Mouse (Mus musculus): ENCODE measurements around the gene Wiz.

DNA sequence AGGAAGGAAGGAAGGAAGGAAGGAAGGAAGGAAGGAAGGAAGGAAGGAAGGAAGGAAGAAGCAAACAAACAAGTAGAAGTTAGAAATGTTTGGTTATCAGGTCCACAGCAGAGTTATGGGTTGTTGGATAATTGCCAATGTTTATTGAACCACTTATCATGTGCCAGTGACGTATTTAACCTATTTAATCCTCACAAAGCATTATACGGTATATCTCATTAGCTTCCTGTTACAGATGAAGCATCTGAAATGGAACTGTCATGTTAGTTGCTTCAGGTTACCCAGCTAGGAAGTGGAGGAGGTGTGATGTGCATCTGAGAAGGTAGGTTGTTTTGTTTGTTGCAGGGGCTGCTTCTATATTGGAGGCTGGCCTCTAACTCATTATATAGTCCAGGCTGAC, 30.8 kb upstream of the Wiz start:
- TF ChIP-seq CTCF (IDR thresholded peaks at IDR 0.05; ENCODE audit: low read depth, low read length) (no peak), GATA2 (IDR thresholded peaks at IDR 0.05; ENCODE audit: borderline replicate concordance, low read depth, low read length) (no peak)

Data from G1E (cell line).